Mouse (Mus musculus) lung, embryonic 14.5 days (tissue): ENCODE data around the gene Psma1. TPM values are rescaled to one million over a fixed set of nuclear protein-coding genes. Genes with fewer than 3 reads are reported as not detected.

Source experiments
- ATAC-seq: fragments of 200-750 bp; cut with Nextera tagmentation; 2 replicates; pipeline ENCODE4 v1.8.0; 2017; ENCODE audit warnings: mild to moderate bottlenecking, moderate TSS enrichment, moderate library complexity; ENCODE audit not compliant: insufficient read depth
- DNase-seq: peaks from one replicate; pipeline ENCODE4 v3.0.0-alpha.2; 2015
- H3K27ac ChIP-seq: fragments of 300-500 bp; sonication (generic); 2 replicates; pipeline ENCODE4 v1.5.1; 2014; ENCODE audit warnings: low read depth, mild to moderate bottlenecking, moderate library complexity
- H3K27me3 ChIP-seq: fragments of 300-500 bp; sonication (generic); 2 replicates; pipeline ENCODE4 v1.6.1; 2014; ENCODE audit warnings: low read length, control low read depth; ENCODE audit not compliant: insufficient read depth
- H3K36me3 ChIP-seq: fragments of 300-500 bp; sonication (generic); 2 replicates; pipeline ENCODE4 v1.6.1; 2014; ENCODE audit warnings: control low read depth; ENCODE audit not compliant: insufficient read depth
- H3K4me1 ChIP-seq: fragments of 300-500 bp; sonication (generic); 2 replicates; pipeline ENCODE4 v1.6.1; 2014; ENCODE audit warnings: antibody characterized with exemption, control low read depth; ENCODE audit not compliant: insufficient read depth
- H3K4me2 ChIP-seq: fragments of 300-500 bp; sonication (generic); 2 replicates; pipeline ENCODE4 v1.6.1; 2014; ENCODE audit warnings: mild to moderate bottlenecking
- H3K4me3 ChIP-seq: fragments of 300-500 bp; sonication (generic); 2 replicates; pipeline ENCODE4 v1.5.1; 2014; ENCODE audit warnings: low read depth, low read length
- H3K9ac ChIP-seq: fragments of 300-500 bp; sonication (generic); 2 replicates; pipeline ENCODE4 v1.6.1; 2014
- H3K9me3 ChIP-seq: fragments of 300-500 bp; sonication (generic); 2 replicates; pipeline ENCODE4 v1.6.1; 2016; ENCODE audit warnings: low read depth, low read length, control low read depth
- CTCF ChIP-seq: IDR thresholded peaks from 2 replicates; pipeline ENCODE4 v1.5.1; 2016; ENCODE audit warnings: antibody characterized with exemption, low read depth
- WGBS: fragments of 180-500 bp; shearing (Covaris S2); extraction: QIAGEN DNeasy Blood & Tissue Kit; methylation state at CpG from one replicate; pipeline ENCODE4 v1.1.7; 2014; 5-methylcytosine and 5-hydroxymethylcytosine counted together
- polyA plus RNA-seq: library from polyadenylated mRNA; unstranded; fragments of >200 nt; fragmentation: Nextera tagmentation; extraction: Ambion mirVana; gene quantifications from 2 replicates; pipeline ENCODE4 v1.2.1, GENCODE M21; 2014

The Psma1 gene
- polyA plus RNA-seq, 1 experiment from 2014 or later, result 430 TPM

DNA sequence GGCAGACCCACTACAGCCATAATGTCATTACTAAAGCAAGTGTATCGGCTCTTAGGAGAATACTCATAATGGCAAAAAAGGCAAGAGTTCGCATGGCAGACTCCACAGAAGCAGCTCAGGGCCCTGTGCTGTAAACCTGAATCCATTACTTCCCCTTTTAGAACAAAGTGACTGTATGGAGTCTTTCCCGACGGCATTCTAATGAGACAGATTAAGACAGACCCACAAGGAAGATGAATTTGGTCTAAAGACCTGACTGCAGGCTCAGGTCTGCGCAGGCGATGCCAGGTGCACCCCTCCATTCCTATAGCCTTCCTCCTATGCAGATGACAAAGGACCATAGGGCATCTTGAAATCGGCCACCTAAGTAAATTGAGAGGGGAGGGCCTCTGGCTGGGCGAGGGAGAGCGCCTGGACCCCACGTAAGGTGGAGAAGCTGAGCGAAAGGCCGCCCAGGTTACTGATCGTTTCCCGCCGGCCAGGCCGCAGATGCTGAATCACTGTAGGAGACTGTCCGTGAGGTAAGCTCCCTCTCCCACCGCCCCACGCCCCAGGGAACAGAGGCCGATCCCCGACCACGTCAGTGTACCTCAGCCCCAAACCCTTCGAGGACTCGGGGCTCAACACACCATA lies 430 bp downstream of the Psma1 start:
- H3K9me3 ChIP-seq, result no peaks in the 10 kb centered on the region
- DNase-seq, result peak; percentile 8
- peaks cover 3% of the 10 kb centered on the region; the same call in 1 of the 2 replicates for H3K4me1 ChIP-seq
- H3K4me2 ChIP-seq, result peak overlapping the region; percentile 90
- TF ChIP-seq CTCF, result no peak
- peak overlapping the region; percentile 88 for H3K4me3 ChIP-seq
- H3K27me3 ChIP-seq, result no peaks in the 10 kb centered on the region
- peak; percentile 70; the same call in 1 of the 2 replicates for ATAC-seq
- H3K36me3 ChIP-seq, result peaks cover 39% of the 10 kb centered on the region
- peak overlapping the region; percentile 85 for H3K9ac ChIP-seq
- WGBS, result 1% methylated on average over 24 of the region's 24 CpGs
- H3K27ac ChIP-seq, result peak overlapping the region; percentile 31; the same call in 1 of the 2 replicates

DNA sequence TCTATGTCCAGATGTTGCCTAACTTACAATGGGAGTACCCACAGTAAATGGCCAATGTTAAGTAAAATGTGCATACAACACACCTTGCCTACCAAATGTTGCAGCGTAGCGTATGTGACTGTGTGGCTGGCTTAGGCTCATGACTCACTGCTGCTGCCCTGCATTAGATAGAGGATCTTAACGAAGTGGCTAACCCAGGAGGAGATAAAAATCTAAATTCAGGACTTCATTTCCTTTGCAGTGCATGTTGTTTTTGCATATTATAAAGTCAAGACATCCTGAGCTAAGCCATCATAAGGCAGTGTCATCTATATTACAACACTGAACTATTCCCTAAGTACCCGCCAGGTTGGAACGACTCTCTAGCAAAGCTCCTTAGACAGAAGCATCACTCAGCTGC lies 7.5 kb downstream of the Psma1 start:
- no peak for DNase-seq
- Histone ChIP-seq H3K4me2 (no peak overlapping the region), H3K4me1 (no peaks in the 10 kb centered on the region), H3K36me3 (peaks cover 91% of the 10 kb centered on the region), H3K27ac (no peak overlapping the region), H3K9me3 (peaks cover 5% of the 10 kb centered on the region; the same call in 1 of the 2 replicates), H3K9ac (no peak overlapping the region), H3K27me3 (no peaks in the 10 kb centered on the region), H3K4me3 (no peak overlapping the region)
- WGBS, result 95% methylated on average over 5 of the region's 5 CpGs
- ATAC-seq, result no peak
- TF ChIP-seq CTCF, result no peak

DNA sequence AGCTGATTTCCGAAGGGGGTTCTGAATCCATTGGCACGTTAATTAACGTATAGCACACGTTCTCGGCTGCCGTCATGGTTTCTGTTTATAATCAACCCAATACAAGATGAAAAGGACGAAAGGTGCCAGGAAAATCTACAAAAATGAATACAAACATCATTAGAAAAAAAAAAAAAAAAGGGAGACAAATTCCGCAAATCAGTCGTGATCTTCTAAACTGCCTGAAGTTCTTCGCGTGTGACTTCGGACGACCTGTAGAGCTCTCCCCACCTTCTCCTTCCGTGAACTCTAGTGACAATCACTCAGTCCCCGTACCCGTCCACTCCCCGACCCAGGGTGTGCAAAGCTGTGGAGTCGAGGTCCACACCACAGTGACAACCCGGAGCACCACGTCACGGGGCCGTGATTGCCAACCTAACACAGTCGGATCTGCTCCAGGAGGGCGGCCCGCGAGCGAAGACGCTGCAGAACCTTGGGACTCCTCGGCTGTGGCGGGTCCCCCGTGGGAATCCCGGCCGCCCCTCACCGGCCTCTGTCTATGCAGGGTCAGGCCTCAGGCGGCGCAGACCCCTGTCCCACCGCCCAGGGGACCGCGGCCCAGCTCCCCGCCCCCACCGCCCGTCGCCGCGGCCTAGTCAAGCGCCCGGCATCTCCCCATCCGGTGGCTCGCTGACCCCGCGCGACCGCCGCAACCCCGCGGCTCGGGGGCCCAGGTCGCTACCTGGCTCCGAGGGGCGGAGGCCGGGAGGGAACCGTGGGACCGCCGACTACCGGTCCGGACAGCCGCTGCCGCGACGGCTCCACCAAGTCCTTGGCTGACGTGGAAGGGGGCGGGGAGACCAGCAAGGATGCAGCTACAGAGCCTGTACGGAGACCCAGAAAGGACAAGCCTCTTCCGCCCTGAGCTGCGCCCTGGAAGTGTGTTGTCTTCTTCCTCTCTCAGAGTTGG lies 21.8 kb downstream of the Psma1 start, which contains the start of gene Copb1:
Gene Copb1, minus strand, starts transcription at position 827 of the 949 bp plus-strand sequence.
- 1% methylated on average over 75 of the region's 75 CpGs for WGBS

DNA sequence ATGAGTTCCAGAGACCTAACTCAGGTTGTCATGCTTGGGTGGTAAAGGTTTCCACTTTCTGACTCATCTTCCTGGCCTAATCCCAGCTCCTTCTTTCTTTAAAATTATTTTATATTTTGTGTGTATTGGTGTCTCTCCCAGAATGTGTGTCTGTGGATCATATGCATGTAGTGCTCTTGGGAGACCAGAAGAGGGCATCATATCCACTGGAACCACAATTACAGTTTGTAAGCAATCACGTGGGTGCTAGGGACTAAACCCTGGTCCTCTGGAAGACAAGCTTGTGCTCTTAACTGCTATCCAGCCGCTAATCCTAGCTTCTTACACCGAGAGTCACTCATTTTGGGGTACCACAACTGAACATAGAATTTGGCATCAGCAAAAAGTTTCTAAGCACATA lies 24.2 kb downstream of the Psma1 start:
- no peaks in the 10 kb centered on the region for H3K9me3 ChIP-seq
- WGBS, result 91% methylated on average over 3 of the region's 3 CpGs
- H3K4me1 ChIP-seq, result peaks cover 3% of the 10 kb centered on the region
- ATAC-seq (no peak), DNase-seq (peak; percentile 6)
- no peak overlapping the region for H3K4me2 ChIP-seq
- H3K27me3 ChIP-seq, result no peaks in the 10 kb centered on the region
- peak; percentile 40 for TF ChIP-seq CTCF
- H3K4me3 ChIP-seq, result no peak overlapping the region
- H3K36me3 ChIP-seq, result peaks cover 54% of the 10 kb centered on the region
- H3K27ac ChIP-seq, result no peak overlapping the region
- no peak overlapping the region for H3K9ac ChIP-seq

More for the DNA sequence above, 21.8 kb downstream of the Psma1 start, which contains the start of gene Copb1:
- Histone ChIP-seq H3K4me2 (peak within 1 kb of the TSS; percentile 64), H3K4me3 (peak within 1 kb of the TSS; percentile 96), H3K27ac (peak within 1 kb of the TSS; percentile 65), H3K9ac (peak within 1 kb of the TSS; percentile 97), H3K9me3 (no peaks in the 10 kb centered on the region), H3K27me3 (no peaks in the 10 kb centered on the region), H3K36me3 (peaks cover 35% of the 10 kb centered on the region), H3K4me1 (peaks cover 3% of the 10 kb centered on the region)
- TF ChIP-seq CTCF, result no peak
- ATAC-seq, result peak; percentile 99
- peak; percentile 95 for DNase-seq

DNA sequence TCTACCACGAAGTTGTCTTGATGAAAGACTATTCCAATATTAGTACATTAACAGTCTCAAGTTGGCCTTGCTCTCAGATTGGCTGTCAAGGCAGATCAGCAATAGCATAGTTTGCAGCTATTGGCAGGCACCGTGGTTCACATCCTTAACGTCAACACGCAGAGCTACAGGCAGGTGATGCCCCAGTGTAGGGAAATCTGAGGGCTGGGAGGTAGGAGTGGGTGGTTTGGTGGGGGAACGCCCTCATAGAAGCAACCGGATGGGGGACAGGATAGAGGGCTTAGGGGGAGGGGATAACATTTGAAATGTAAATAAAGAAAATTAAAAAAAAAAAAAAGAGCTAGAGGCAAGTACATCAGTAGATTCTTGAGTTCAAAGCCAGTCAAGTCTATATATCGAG lies 41.9 kb downstream of the Psma1 start:
- no peak overlapping the region for H3K27ac ChIP-seq
- DNase-seq (no peak), ATAC-seq (no peak)
- H3K4me2 ChIP-seq, result no peak overlapping the region
- peaks cover 80% of the 10 kb centered on the region for H3K36me3 ChIP-seq
- no peak for TF ChIP-seq CTCF
- no peak overlapping the region for H3K9ac ChIP-seq
- no peak overlapping the region for H3K4me3 ChIP-seq
- 69% methylated on average over 7 of the region's 7 CpGs for WGBS
- no peaks in the 10 kb centered on the region for H3K4me1 ChIP-seq
- no peaks in the 10 kb centered on the region for H3K9me3 ChIP-seq
- H3K27me3 ChIP-seq, result no peaks in the 10 kb centered on the region

DNA sequence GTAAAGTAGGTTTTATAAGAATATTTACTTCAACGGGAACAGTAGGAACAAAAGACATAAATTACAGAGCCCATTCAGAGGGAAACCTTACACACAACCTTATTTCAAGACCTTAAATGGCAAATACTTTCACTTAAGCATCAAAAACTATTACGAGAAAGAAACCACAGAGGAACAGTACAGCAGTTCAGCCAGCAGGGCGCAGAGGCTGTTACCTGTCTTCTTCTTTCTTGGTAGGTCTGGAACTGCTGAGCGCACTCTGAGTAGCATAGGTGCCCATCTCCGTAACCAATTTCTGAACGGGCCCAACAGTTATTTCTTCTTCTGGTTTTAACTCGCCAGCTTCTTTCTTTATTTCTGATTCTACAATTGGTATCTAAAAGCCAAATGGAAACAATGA lies 42.9 kb downstream of the Psma1 start:
- WGBS, result 88% methylated on average over 7 of the region's 7 CpGs
- no peak for ATAC-seq

DNA sequence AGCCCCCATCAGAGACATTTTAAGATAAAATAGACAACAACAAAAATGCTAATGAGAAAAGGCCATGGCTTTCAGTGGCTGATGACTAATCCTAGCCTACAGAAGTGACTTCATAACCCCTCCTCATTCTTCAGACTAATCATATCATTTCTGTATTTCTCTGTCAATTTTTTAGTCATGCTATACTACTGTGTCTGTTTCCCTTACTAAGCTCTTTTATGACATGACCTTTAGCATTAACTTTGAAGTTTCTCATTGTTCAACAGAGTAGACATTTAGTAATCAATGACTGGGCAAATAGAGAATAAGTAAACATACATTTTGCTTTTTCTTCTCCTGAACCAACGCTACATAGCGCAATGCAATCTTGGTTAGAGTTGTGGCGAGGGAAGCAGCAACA lies 44.1 kb downstream of the Psma1 start:
- Histone ChIP-seq H3K36me3 (peaks cover 80% of the 10 kb centered on the region), H3K9ac (no peak overlapping the region), H3K27ac (no peak overlapping the region), H3K27me3 (no peaks in the 10 kb centered on the region), H3K4me2 (no peak overlapping the region), H3K4me3 (no peak overlapping the region), H3K4me1 (no peaks in the 10 kb centered on the region), H3K9me3 (no peaks in the 10 kb centered on the region)
- ATAC-seq (no peak), DNase-seq (no peak)
- WGBS, result 75% methylated on average over 3 of the region's 3 CpGs
- TF ChIP-seq CTCF, result no peak

More for the DNA sequence above, 42.9 kb downstream of the Psma1 start:
- Histone ChIP-seq H3K4me2 (no peak overlapping the region), H3K36me3 (peaks cover 81% of the 10 kb centered on the region), H3K9me3 (no peaks in the 10 kb centered on the region), H3K27me3 (no peaks in the 10 kb centered on the region), H3K4me1 (no peaks in the 10 kb centered on the region), H3K4me3 (no peak overlapping the region), H3K27ac (no peak overlapping the region), H3K9ac (no peak overlapping the region)
- DNase-seq, result no peak
- peak; percentile 28 for TF ChIP-seq CTCF
